8 mouse cellular contexts compared by ENCODE assay signal in genomic region chr4:120323198-120323597, GRCm38 (mm10). TPM values are rescaled to one million over a fixed set of nuclear protein-coding genes. Genes with fewer than 3 reads are reported as not detected.
DNase-seq lines count a peak whose midpoint lies in the region; ATAC-seq and TF ChIP-seq lines count a peak whose summit lies in the region.

No protein-coding gene starts in this region.

- H3K27ac ChIP-seq in cerebellum, adult 2 months (ENCODE audit: insufficient read depth, low read length) = no peak overlapping the region
- H3K27ac ChIP-seq in neural tube, embryonic 15.5 days (replicated peaks) = no peak overlapping the region
- H3K27ac ChIP-seq in limb, embryonic 11.5 days (replicated peaks; ENCODE audit: low read depth, low read length) = no peak overlapping the region
- no peak overlapping the region for H3K27ac ChIP-seq in stomach, postnatal 0 days (replicated peaks)

- intact Hi-C loops in heart, postnatal 10 days (cut with DNase I) = loop anchor here (1.0 kb wide), 2 partner anchors 93 to 98 kb away; no protein-coding TSS in a partner anchor

- 45% methylated on average over 6 of the region's 6 CpGs for WGBS in cerebellum, adult 2 months
- 36% methylated on average over 6 of the region's 6 CpGs for whole genome bisulfite sequencing in neural tube, embryonic 15.5 days
- 34% methylated on average over 6 of the region's 6 CpGs for WGBS in limb, embryonic 11.5 days
- WGBS in stomach, postnatal 0 days = 25% methylated on average over 6 of the region's 6 CpGs

- no peak for ATAC-seq in neural tube, embryonic 15.5 days (ENCODE audit: low FRiP score)
- ATAC-seq in limb, embryonic 11.5 days (ENCODE audit: insufficient number of reproducible peaks, low FRiP score, low TSS enrichment, low read depth) = no peak
- no peak for ATAC-seq in stomach, postnatal 0 days (ENCODE audit: low FRiP score, low TSS enrichment)

- no peaks in the 10 kb centered on the region for H3K9me3 ChIP-seq in neural tube, embryonic 15.5 days (replicated peaks)
- no peaks in the 10 kb centered on the region for H3K9me3 ChIP-seq in limb, embryonic 11.5 days (ENCODE audit: control insufficient read depth, low read length)
- H3K9me3 ChIP-seq in stomach, postnatal 0 days (ENCODE audit: control insufficient read depth, low read length) = no peaks in the 10 kb centered on the region

- peak; percentile 53; the same call in 1 of the 2 replicates for TF ChIP-seq CTCF in cerebellum, adult 2 months (IDR thresholded peaks at IDR 0.05; ENCODE audit: borderline replicate concordance, insufficient read depth, low read depth, low read length)
- TF ChIP-seq CTCF in stomach, postnatal 0 days (IDR thresholded peaks at IDR 0.05; ENCODE audit: low read depth) = peak; percentile 78

- H3K9ac ChIP-seq in neural tube, embryonic 15.5 days (replicated peaks) = no peak overlapping the region
- H3K9ac ChIP-seq in limb, embryonic 11.5 days (ENCODE audit: low read length) = no peak overlapping the region
- H3K9ac ChIP-seq in stomach, postnatal 0 days (ENCODE audit: low read length) = no peak overlapping the region

- no peaks in the 10 kb centered on the region for H3K36me3 ChIP-seq in neural tube, embryonic 15.5 days
- no peaks in the 10 kb centered on the region for H3K36me3 ChIP-seq in limb, embryonic 11.5 days (ENCODE audit: control insufficient read depth, insufficient read depth, low read length)
- H3K36me3 ChIP-seq in stomach, postnatal 0 days (ENCODE audit: control insufficient read depth, insufficient read depth, low read length) = no peaks in the 10 kb centered on the region

- peak; percentile 9 to 18 for DNase-seq in cerebellum, adult 2 months
- DNase-seq in cerebellum, adult 9-11 months = no peak
- DNase-seq in neural tube, embryonic 10.5 days (ENCODE audit: extremely low spot score, low spot score) = peak; percentile 33
- DNase-seq in c-Kit-positive CD71-positive TER-119-negative erythroid progenitor cells, embryonic 14.5 days (ENCODE audit: low read depth) = peak; percentile 4
- DNase-seq in heart, postnatal 10 days = peak; percentile 32 to 69
- peak; percentile 54 for DNase-seq in limb, embryonic 11.5 days (ENCODE audit: low spot score)
- peak; percentile 60 for DNase-seq in stomach, postnatal 0 days (ENCODE audit: low spot score)

- no peak overlapping the region for H3K4me3 ChIP-seq in cerebellum, adult 2 months (replicated peaks; ENCODE audit: insufficient read depth, low read depth, low read length)
- no peak overlapping the region for H3K4me3 ChIP-seq in neural tube, embryonic 15.5 days (replicated peaks)
- H3K4me3 ChIP-seq in limb, embryonic 11.5 days (ENCODE audit: low read depth, low read length) = no peak overlapping the region
- H3K4me3 ChIP-seq in stomach, postnatal 0 days (ENCODE audit: low read depth, low read length) = no peak overlapping the region

- TF ChIP-seq EP300 in stomach, postnatal 0 days (optimal IDR thresholded peaks at IDR 0.05) = no peak

- no peaks in the 10 kb centered on the region for H3K27me3 ChIP-seq in cerebellum, adult 2 months (ENCODE audit: control insufficient read depth, insufficient read depth, low read length)
- no peaks in the 10 kb centered on the region for H3K27me3 ChIP-seq in neural tube, embryonic 15.5 days (replicated peaks)
- H3K27me3 ChIP-seq in limb, embryonic 11.5 days (ENCODE audit: control insufficient read depth, insufficient read depth, low read length) = no peaks in the 10 kb centered on the region
- H3K27me3 ChIP-seq in stomach, postnatal 0 days (ENCODE audit: control insufficient read depth, insufficient read depth, low read length) = no peaks in the 10 kb centered on the region

- TF ChIP-seq POLR2A in cerebellum, adult 2 months (IDR thresholded peaks at IDR 0.05; ENCODE audit: borderline replicate concordance, insufficient read depth, low read length) = no peak

- no peak overlapping the region for H3K4me2 ChIP-seq in neural tube, embryonic 15.5 days
- H3K4me2 ChIP-seq in limb, embryonic 11.5 days (ENCODE audit: low read depth, severe bottlenecking) = no peak overlapping the region
- no peak overlapping the region for H3K4me2 ChIP-seq in stomach, postnatal 0 days (replicated peaks; ENCODE audit: low read depth)

- H3K4me1 ChIP-seq in cerebellum, adult 2 months (ENCODE audit: control insufficient read depth, insufficient read depth, low read length) = no peaks in the 10 kb centered on the region
- H3K4me1 ChIP-seq in neural tube, embryonic 15.5 days = no peaks in the 10 kb centered on the region; the same call in 1 of the 2 replicates
- no peaks in the 10 kb centered on the region for H3K4me1 ChIP-seq in limb, embryonic 11.5 days (ENCODE audit: control insufficient read depth, insufficient read depth, low read length)
- H3K4me1 ChIP-seq in stomach, postnatal 0 days (replicated peaks; ENCODE audit: control insufficient read depth, insufficient read depth) = no peaks in the 10 kb centered on the region

RNA-seq across cellular contexts. Expression of gene Foxo6, which starts 36.0 kb away (rescaled TPM):
- polyA plus RNA-seq in cerebellum, adult 2 months (2012; rRNA removed) = 1.9 and 2.0 TPM in 2 replicates
- 0.63 and 1.0 TPM in 2 replicates for polyA plus RNA-seq in neural tube, embryonic 15.5 days (2015; fragmentation: Nextera tagmentation; extraction: Ambion mirVana)
- total RNA-seq in heart, postnatal 10 days (2021) = 1 to 10 TPM; 4.9 to 7.9 TPM
- 0.07 and 0.11 TPM in 2 replicates for polyA plus RNA-seq in limb, embryonic 11.5 days (2014; fragmentation: Nextera tagmentation; extraction: Ambion mirVana)
- 0.28 and 0.53 TPM in 2 replicates for polyA plus RNA-seq in stomach, postnatal 0 days (2015; fragmentation: Nextera tagmentation; extraction: Ambion mirVana)
